Mouse (Mus musculus) embryonic facial prominence, embryonic 10.5 days (tissue): ENCODE measurements at regions not wholly inside any gene's neighbourhood (a gene's known extent, or its start where the extent isn't known, plus 50 kb on each side); places are given as distances from the start of the nearest gene placed in this dataset.

Experiments
- DNase-seq: peaks from one replicate; pipeline ENCODE4 v3.0.0-alpha.2; 2017; ENCODE audit warnings: low spot score
- H3K27ac ChIP-seq: fragments of 300-500 bp; sonication (generic); replicated peaks from 2 replicates; pipeline ENCODE4 v1.5.1; 2016; ENCODE audit warnings: mild to moderate bottlenecking
- H3K27me3 ChIP-seq: fragments of 300-500 bp; sonication (generic); replicated peaks from 2 replicates; pipeline ENCODE4 v1.6.1; 2016; ENCODE audit warnings: low read depth, mild to moderate bottlenecking; ENCODE audit not compliant: poor library complexity, severe bottlenecking
- H3K36me3 ChIP-seq: fragments of 300-500 bp; sonication (generic); replicated peaks from 2 replicates; pipeline ENCODE4 v1.6.1; 2016; ENCODE audit warnings: mild to moderate bottlenecking, moderate library complexity
- H3K4me1 ChIP-seq: fragments of 300-500 bp; sonication (generic); 2 replicates; pipeline ENCODE4 v1.6.1; 2016
- H3K4me3 ChIP-seq: fragments of 300-500 bp; sonication (generic); 2 replicates; pipeline ENCODE4 v1.5.1; 2016; ENCODE audit warnings: mild to moderate bottlenecking, moderate library complexity
- H3K9me3 ChIP-seq: fragments of 300-500 bp; sonication (generic); 2 replicates; pipeline ENCODE4 v1.6.1; 2016; ENCODE audit warnings: mild to moderate bottlenecking
- WGBS: fragments of 180-500 bp; shearing (Covaris S2); methylation state at CpG from one replicate; pipeline ENCODE4 v1.1.7; 2016; 5-methylcytosine and 5-hydroxymethylcytosine counted together

- Histone ChIP-seq H3K36me3 (no peaks in the 10 kb centered on the region), H3K4me3 (no peak overlapping the region), H3K9me3 (no peaks in the 10 kb centered on the region), H3K27me3 (peaks cover 6% of the 10 kb centered on the region; the same call in 1 of the 2 replicates), H3K27ac (no peak overlapping the region), H3K4me1 (peaks cover 16% of the 10 kb centered on the region)
- WGBS = 41% methylated on average over 15 of the region's 15 CpGs
- DNase-seq = no peak
These were observed 209.8 kb upstream of the Nr2f2 start for GRCm38 (mm10) chr7:70576112-70576910.

GRCm38 (mm10) chr7:70575614-70576013 lies 209.1 kb upstream of the Nr2f2 start:
- H3K9me3 ChIP-seq = no peaks in the 10 kb centered on the region
- H3K36me3 ChIP-seq = no peaks in the 10 kb centered on the region
- no peak overlapping the region for H3K4me3 ChIP-seq
- no peak overlapping the region for H3K27ac ChIP-seq
- 58% methylated on average over 2 of the region's 2 CpGs for WGBS
- H3K27me3 ChIP-seq = 0 out of 2 replicates have a peak, but pooled peaks cover 5% of the 10 kb centered on the region
- no peak for DNase-seq
- peaks cover 15% of the 10 kb centered on the region for H3K4me1 ChIP-seq

GRCm38 (mm10) chr7:70574194-70574593 lies 207.7 kb upstream of the Nr2f2 start:
- Histone ChIP-seq H3K36me3 (no peaks in the 10 kb centered on the region), H3K27ac (no peak overlapping the region), H3K4me1 (peaks cover 15% of the 10 kb centered on the region), H3K4me3 (no peak overlapping the region), H3K9me3 (no peaks in the 10 kb centered on the region), H3K27me3 (0 out of 2 replicates have a peak, but pooled peaks cover 5% of the 10 kb centered on the region)
- no peak for DNase-seq
- 88% methylated on average over 6 of the region's 6 CpGs for whole genome bisulfite sequencing

GRCm38 (mm10) chr7:70565034-70565433 lies 198.5 kb upstream of the Nr2f2 start:
- no peaks in the 10 kb centered on the region for H3K36me3 ChIP-seq
- WGBS = 54% methylated on average over 1 of the region's 1 CpGs
- no peak overlapping the region for H3K27ac ChIP-seq
- no peak for DNase-seq
- H3K9me3 ChIP-seq = no peaks in the 10 kb centered on the region
- no peaks in the 10 kb centered on the region for H3K27me3 ChIP-seq
- H3K4me1 ChIP-seq = no peaks in the 10 kb centered on the region
- H3K4me3 ChIP-seq = no peak overlapping the region

GRCm38 (mm10) chr7:70548936-70549450 lies 182.5 kb upstream of the Nr2f2 start:
- Histone ChIP-seq H3K36me3 (no peaks in the 10 kb centered on the region), H3K27ac (no peak overlapping the region), H3K4me3 (no peak overlapping the region), H3K4me1 (no peaks in the 10 kb centered on the region), H3K9me3 (no peaks in the 10 kb centered on the region), H3K27me3 (no peaks in the 10 kb centered on the region)
- WGBS = 78% methylated on average over 5 of the region's 5 CpGs
- no peak for DNase-seq

GRCm38 (mm10) chr7:70541881-70542665 lies 175.5 kb upstream of the Nr2f2 start:
- Histone ChIP-seq H3K27ac (no peak overlapping the region), H3K27me3 (no peaks in the 10 kb centered on the region), H3K36me3 (no peaks in the 10 kb centered on the region), H3K4me3 (no peak overlapping the region), H3K4me1 (peaks cover 6% of the 10 kb centered on the region), H3K9me3 (no peaks in the 10 kb centered on the region)
- whole genome bisulfite sequencing = 90% methylated on average over 10 of the region's 10 CpGs
- no peak for DNase-seq

- no peak for DNase-seq
- H3K36me3 ChIP-seq = no peaks in the 10 kb centered on the region
- H3K4me1 ChIP-seq = peaks cover 6% of the 10 kb centered on the region
- H3K4me3 ChIP-seq = no peak overlapping the region
- no peak overlapping the region for H3K27ac ChIP-seq
- WGBS = 53% methylated on average over 9 of the region's 9 CpGs
- H3K9me3 ChIP-seq = no peaks in the 10 kb centered on the region
- H3K27me3 ChIP-seq = no peaks in the 10 kb centered on the region
These were observed 172.6 kb upstream of the Nr2f2 start for GRCm38 (mm10) chr7:70539121-70539642.

- Histone ChIP-seq H3K9me3 (peaks cover 4% of the 10 kb centered on the region; the same call in 1 of the 2 replicates), H3K27me3 (no peaks in the 10 kb centered on the region), H3K27ac (no peak overlapping the region), H3K36me3 (0 out of 2 replicates have a peak, but pooled peaks cover 2% of the 10 kb centered on the region), H3K4me3 (no peak overlapping the region), H3K4me1 (peaks cover 6% of the 10 kb centered on the region)
- 78% methylated on average over 6 of the region's 6 CpGs for WGBS
- no peak for DNase-seq
These were observed 169.5 kb upstream of the Nr2f2 start for GRCm38 (mm10) chr7:70536046-70536445.

GRCm38 (mm10) chr7:70533552-70533951 lies 167.0 kb upstream of the Nr2f2 start:
- H3K36me3 ChIP-seq = 0 out of 2 replicates have a peak, but pooled peaks cover 4% of the 10 kb centered on the region
- H3K4me3 ChIP-seq = no peak overlapping the region
- no peak for DNase-seq
- H3K9me3 ChIP-seq = peaks cover 13% of the 10 kb centered on the region; the same call in 1 of the 2 replicates
- H3K27me3 ChIP-seq = no peaks in the 10 kb centered on the region
- no peaks in the 10 kb centered on the region for H3K4me1 ChIP-seq
- 82% methylated on average over 1 of the region's 1 CpGs for WGBS
- H3K27ac ChIP-seq = no peak overlapping the region

- H3K4me1 ChIP-seq = no peaks in the 10 kb centered on the region
- no peak overlapping the region for H3K27ac ChIP-seq
- H3K9me3 ChIP-seq = peaks cover 13% of the 10 kb centered on the region; the same call in 1 of the 2 replicates
- no peaks in the 10 kb centered on the region for H3K27me3 ChIP-seq
- DNase-seq = no peak
- H3K36me3 ChIP-seq = 0 out of 2 replicates have a peak, but pooled peaks cover 4% of the 10 kb centered on the region
- H3K4me3 ChIP-seq = no peak overlapping the region
- WGBS = 88% methylated on average over 4 of the region's 4 CpGs
These were observed 161.4 kb upstream of the Nr2f2 start for GRCm38 (mm10) chr7:70527921-70528320.

- 82% methylated on average over 2 of the region's 2 CpGs for WGBS
- Histone ChIP-seq H3K27ac (no peak overlapping the region), H3K4me3 (no peak overlapping the region), H3K9me3 (0 out of 2 replicates have a peak, but pooled peaks cover 6% of the 10 kb centered on the region), H3K36me3 (no peaks in the 10 kb centered on the region), H3K4me1 (no peaks in the 10 kb centered on the region), H3K27me3 (no peaks in the 10 kb centered on the region)
- no peak for DNase-seq
These were observed 158.8 kb upstream of the Nr2f2 start for GRCm38 (mm10) chr7:70525372-70525771.

- DNase-seq = no peak
- H3K9me3 ChIP-seq = 0 out of 2 replicates have a peak, but pooled peaks cover 6% of the 10 kb centered on the region
- H3K27ac ChIP-seq = no peak overlapping the region
- 90% methylated on average over 9 of the region's 9 CpGs for WGBS
- no peak overlapping the region for H3K4me3 ChIP-seq
- H3K27me3 ChIP-seq = no peaks in the 10 kb centered on the region
- H3K4me1 ChIP-seq = 0 out of 2 replicates have a peak, but pooled peaks cover under 1% of the 10 kb centered on the region
- H3K36me3 ChIP-seq = no peaks in the 10 kb centered on the region
These were observed 158.2 kb upstream of the Nr2f2 start for GRCm38 (mm10) chr7:70524744-70525143.
